Mouse (Mus musculus) macrophage (primary cell): Measurements from ENCODE around the gene Rpgrip1. TPM values are rescaled to one million over a fixed set of nuclear protein-coding genes. Genes with fewer than 3 reads are reported as not detected.

Experiments
- H3K27ac ChIP-seq: fragments of 350-480 bp; formaldehyde crosslinking; 2 replicates; pipeline ENCODE4 v1.9.0; 2021
- H3K36me3 ChIP-seq: fragments of 350-480 bp; formaldehyde crosslinking; 2 replicates; pipeline ENCODE4 v1.9.0; 2021; ENCODE audit errors: inconsistent target
- H3K4me3 ChIP-seq: fragments of 350-480 bp; formaldehyde crosslinking; 2 replicates; pipeline ENCODE4 v1.9.0; 2021; ENCODE audit errors: inconsistent target
- H3K79me2 ChIP-seq: fragments of 350-480 bp; formaldehyde crosslinking; 2 replicates; pipeline ENCODE4 v1.9.0; 2021; ENCODE audit errors: inconsistent target
- WGBS: methylation state at CpG from one replicate; pipeline ENCODE4 v1.1.7; 2026; ENCODE audit warnings: inconsistent platforms; ENCODE audit not compliant: missing documents; 5-methylcytosine and 5-hydroxymethylcytosine counted together
- polyA plus RNA-seq: library from polyadenylated mRNA; stranded (reverse); fragments of 250-400 nt; gene quantifications from 3 replicates; pipeline ENCODE4 v1.2.4, GENCODE M21; 2018; ENCODE audit warnings: inconsistent platforms

Rpgrip1 gene
- polyA plus RNA-seq, 1 experiment from 2014 or later = 2.3 TPM

DNA sequence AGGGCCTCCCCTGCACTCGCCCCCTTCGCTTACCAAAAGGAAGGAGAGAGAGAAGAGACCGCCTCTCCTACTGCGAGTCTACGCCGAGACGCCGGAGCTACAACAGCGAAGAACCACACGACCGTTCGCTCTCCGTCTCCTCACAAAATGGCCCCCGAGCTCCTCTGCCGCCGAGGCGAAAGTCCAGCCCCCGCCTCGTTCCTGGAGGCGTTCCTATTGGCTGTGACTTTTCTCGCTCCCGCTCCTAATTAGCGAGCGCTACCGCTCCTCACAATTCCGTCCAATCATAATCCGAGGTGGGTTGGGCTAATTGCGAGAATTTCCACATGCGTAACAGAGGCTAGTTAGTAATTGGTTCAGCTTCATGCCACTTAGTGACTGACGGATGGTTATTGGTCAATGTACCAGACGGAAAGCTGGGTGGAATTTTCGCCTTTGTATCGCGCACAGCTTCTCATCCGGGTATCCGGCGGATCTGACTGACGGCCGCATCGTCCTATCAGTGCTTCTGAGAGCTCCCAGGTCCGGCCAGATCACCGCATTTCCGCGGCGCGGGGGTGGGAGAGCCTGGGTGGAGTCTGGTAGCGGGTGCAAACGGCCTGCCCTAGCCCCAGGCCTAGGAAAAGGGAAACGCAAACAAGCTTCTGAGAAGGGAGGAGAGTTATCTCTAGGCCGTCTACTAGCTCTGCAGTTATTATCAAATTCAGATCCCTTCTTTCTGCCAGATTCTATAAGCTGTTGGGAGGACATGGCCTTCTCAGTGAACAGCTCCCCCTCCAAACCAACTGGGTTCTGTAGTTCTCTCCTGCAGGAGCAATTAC lies 6.4 kb upstream of the Rpgrip1 start, which contains the start of gene Hnrnpc:
Gene Hnrnpc (minus strand): TSS at position 173 of the 821 bp plus-strand sequence.
- H3K4me3 ChIP-seq = peak within 1 kb of the TSS; percentile 96
- 0% methylated on average over 50 of the region's 50 CpGs for WGBS
- peak within 1 kb of the TSS; percentile 83 for H3K27ac ChIP-seq
- peaks cover 48% of the 10 kb centered on the region for H3K79me2 ChIP-seq
- H3K36me3 ChIP-seq = no peaks in the 10 kb centered on the region

DNA sequence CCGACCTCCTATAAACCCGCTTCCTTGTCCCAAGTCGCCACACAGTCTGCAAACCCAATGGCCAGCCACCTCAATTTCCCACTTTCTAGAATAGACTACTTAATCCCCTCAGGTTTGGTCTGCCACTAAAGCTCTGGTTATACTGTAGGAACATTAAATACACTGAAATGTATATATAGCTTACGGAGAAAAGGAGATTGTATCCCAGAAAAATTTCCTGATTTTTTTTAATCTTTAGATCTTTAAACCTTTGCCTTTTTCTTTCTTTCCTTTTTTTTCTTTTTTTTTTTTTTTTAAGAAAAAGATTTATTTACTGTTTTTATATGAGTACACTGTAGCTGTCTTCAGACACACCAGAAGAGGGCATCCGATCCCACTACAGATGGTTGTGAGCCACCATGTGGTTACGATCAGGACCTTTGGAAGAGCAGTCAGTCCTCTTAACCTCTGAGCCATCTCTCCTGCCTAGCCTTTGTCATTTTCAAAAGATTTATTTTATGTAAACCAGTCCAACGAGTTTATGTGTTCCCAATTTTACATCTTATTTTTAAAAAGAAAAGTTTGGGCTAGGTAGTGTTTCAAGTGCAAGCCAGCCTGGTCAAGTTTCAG lies 5.7 kb upstream of the Rpgrip1 start:
- 50% methylated on average over 7 of the region's 7 CpGs for WGBS
- Histone ChIP-seq H3K27ac (peak overlapping the region; percentile 83), H3K4me3 (peak overlapping the region; percentile 25), H3K79me2 (peaks cover 41% of the 10 kb centered on the region), H3K36me3 (no peaks in the 10 kb centered on the region)

DNA sequence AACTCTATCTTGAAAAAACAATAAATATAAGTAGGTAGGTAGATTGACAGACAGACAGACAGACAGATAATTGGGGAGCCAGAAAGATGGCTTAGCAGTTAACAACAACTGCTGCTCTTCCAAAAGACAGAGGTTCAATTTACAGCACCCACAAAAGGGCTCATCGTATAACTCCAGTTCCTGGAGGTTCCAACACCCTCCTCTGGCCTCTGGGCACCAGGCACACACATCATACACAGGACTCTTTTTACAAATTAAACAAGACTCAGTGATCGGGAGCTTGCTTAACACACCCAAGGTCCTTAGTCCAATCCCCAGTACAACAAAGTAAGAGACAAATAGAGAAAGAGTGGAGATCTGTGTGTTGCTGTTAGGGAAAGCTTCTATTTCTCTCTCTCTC lies 5.2 kb upstream of the Rpgrip1 start:
- no peak overlapping the region for H3K4me3 ChIP-seq
- 88% methylated on average over 1 of the region's 2 CpGs for WGBS
- H3K27ac ChIP-seq = peak overlapping the region; percentile 83
- H3K79me2 ChIP-seq = peaks cover 36% of the 10 kb centered on the region
- H3K36me3 ChIP-seq = no peaks in the 10 kb centered on the region

DNA sequence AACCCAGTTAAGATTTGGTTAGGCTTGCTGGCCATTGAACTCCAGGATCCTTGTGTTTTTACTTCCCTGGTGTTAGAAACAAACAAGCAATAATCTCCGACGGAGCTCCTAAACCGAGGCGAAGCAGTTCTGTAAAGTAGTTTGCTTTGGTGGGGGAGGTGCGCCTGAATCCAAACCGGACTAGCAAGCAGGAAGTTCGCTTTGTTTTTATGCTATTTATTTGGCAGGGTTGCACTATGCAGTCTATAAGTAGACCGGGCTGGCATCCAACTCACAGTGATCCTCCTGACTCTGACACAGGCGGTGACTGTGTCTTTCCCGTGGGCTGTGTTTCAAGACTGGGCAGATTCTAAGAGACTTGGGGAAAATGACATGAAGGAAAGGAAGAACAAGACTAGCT lies 3.8 kb upstream of the Rpgrip1 start:
- Histone ChIP-seq H3K36me3 (no peaks in the 10 kb centered on the region), H3K79me2 (peaks cover 22% of the 10 kb centered on the region), H3K4me3 (no peak overlapping the region), H3K27ac (peak overlapping the region; percentile 83)
- under 1% methylated on average over 10 of the region's 10 CpGs for whole genome bisulfite sequencing

DNA sequence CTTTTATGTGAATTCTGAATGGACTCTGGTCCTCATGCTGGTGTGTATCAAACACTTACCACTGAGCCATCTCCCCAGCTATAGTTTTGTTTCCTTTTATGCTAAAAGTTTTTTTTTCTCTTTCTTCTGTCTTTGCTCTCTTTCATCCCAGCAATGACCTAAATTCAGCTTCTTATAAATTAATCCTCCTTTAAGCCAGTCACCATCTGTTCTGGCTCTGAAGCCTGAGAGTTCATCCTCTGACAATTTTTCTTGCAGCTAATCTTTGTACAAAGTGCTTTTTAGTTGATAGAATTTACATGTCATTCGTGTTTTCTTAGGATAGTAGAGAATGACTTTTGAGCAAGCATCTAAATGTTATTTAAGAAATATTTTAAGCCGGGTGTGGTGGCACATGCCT lies 2.5 kb upstream of the Rpgrip1 start:
- H3K4me3 ChIP-seq = no peak overlapping the region
- no peaks in the 10 kb centered on the region for H3K36me3 ChIP-seq
- 96% methylated on average over 2 of the region's 2 CpGs for WGBS
- peak overlapping the region; percentile 83 for H3K27ac ChIP-seq
- peaks cover 9% of the 10 kb centered on the region for H3K79me2 ChIP-seq

DNA sequence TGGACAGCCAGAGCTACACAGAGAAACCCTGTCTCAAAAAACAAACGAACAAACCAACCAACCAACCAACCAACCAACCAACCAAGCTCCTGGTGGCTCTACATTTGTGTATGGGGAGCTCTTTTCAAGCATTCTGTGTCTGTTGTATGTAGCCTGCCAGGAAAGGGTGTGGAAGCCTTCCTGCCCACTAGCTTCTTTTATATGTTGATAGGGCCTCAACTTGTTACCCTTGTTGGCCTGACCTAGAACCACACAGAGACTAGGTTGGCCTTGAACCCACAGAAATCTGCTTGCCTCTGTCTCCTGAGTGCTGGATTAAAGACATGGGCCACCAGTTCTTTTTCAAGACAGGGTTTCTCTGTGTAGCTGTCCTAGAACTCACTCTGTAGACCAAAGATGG lies 3.6 kb downstream of the Rpgrip1 start:
- no peak overlapping the region for H3K4me3 ChIP-seq
- WGBS = 92% methylated on average over 1 of the region's 1 CpGs
- no peaks in the 10 kb centered on the region for H3K79me2 ChIP-seq
- no peak overlapping the region for H3K27ac ChIP-seq
- no peaks in the 10 kb centered on the region for H3K36me3 ChIP-seq

DNA sequence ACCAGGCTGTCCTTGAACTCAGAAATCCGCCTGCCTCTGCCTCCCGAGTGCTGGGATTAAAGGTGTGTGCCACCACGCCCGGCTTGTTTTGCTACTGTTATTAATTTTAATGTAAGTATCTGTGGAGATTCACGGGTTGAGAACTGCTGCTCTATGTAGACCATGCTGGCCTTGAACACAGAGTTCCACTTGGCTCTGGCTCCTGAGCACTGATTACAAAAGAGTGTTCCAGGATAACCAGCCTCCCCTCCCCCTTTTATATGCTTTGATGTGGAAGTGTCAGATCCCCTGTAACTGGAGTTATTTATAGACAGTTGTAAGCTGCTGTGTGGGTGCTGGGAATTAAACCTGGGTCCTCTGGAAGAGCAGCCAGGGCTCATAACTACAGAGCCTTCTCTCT lies 6.7 kb downstream of the Rpgrip1 start:
- 100% methylated on average over 5 of the region's 5 CpGs for WGBS
- Histone ChIP-seq H3K27ac (no peak overlapping the region), H3K36me3 (no peaks in the 10 kb centered on the region), H3K4me3 (no peak overlapping the region), H3K79me2 (no peaks in the 10 kb centered on the region)

DNA sequence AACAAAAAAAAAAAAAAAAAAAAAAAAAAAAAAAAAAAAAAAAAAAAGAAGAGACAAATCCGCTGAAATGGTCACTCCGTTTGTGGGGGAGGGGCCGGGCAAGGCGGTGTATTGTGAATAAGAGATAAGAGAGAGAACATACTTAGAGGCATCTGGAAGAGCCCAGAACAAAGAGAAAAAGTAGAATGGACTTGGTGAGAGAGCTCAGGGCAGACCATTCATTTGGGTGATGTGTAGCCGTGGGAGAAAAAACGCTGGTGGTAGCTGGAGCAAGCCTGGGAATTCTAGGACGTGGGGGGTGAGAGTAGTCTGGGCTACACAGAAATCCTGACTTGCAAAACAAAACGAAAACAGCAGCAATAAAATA lies 7.9 kb downstream of the Rpgrip1 start:
- H3K36me3 ChIP-seq = no peaks in the 10 kb centered on the region
- peak overlapping the region; percentile 58; the same call in 1 of the 2 replicates for H3K27ac ChIP-seq
- H3K4me3 ChIP-seq = no peak overlapping the region
- WGBS = 86% methylated on average over 8 of the region's 8 CpGs
- no peaks in the 10 kb centered on the region for H3K79me2 ChIP-seq

DNA sequence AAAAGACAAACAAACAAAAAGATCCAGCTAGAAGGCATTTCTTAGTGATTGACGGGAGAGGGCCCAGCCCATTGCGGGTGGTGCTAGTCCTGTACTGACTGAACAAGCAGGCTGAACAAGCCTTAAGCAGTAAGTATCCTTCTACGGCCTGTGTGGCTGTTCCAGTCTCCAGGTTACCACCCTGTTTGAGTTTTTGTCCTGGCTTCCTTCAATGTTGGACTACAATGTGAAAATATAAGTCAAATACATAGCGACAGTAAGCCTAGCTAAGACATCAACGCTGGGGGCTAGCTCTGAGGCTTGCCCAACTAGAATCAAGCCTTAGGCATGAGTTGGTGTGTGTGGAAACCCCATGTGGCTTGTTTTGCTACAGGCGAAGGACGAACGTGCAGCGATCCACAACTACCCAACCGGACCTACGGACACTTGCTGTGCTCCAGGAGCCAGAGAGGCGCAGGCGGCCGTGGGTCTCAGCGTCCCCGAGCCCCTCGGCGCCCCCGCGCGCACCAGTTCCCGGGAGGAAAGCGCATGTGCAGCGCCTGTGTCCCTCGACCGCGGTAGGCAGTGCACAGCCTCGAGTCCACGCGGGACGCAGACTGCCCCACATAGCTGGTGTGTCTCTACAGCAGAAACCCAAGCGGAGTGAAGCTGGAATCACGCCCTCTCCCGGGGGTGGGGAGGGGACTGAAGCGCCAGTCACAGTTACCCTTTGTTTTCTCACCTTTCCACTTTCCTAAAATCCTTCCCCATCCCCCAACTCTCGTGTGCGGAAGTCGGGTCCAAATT lies 8.5 kb downstream of the Rpgrip1 start:
- Histone ChIP-seq H3K27ac (peak overlapping the region; percentile 58), H3K4me3 (peak overlapping the region; percentile 22)

DNA sequence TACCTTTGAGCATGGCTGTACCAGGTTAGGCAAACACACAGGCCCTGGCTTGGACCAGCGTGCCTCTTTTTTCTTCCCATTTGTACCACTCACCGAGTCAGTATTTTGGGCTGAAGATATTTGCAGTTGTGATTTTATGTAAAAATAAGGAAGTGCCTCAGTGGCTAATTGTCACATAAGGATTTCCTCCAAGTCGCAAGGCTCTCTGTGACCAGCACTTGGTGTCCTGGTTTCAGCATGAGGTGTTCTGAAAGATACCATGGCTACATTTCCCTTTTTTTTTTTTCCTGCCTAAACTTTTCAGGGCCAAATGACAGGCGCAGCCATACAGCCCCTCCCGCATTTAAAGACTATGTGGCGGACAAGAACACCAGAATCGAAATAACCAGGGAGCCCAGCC lies 9.7 kb downstream of the Rpgrip1 start:
- Histone ChIP-seq H3K27ac (peak overlapping the region; percentile 58), H3K4me3 (peak overlapping the region; percentile 22; the same call in 1 of the 2 replicates), H3K36me3 (no peaks in the 10 kb centered on the region), H3K79me2 (no peaks in the 10 kb centered on the region)
- WGBS = 5% methylated on average over 7 of the region's 7 CpGs

More for the DNA sequence above, 8.5 kb downstream of the Rpgrip1 start:
- Histone ChIP-seq H3K79me2 (no peaks in the 10 kb centered on the region), H3K36me3 (no peaks in the 10 kb centered on the region)
- WGBS = 8% methylated on average over 38 of the region's 38 CpGs

DNA sequence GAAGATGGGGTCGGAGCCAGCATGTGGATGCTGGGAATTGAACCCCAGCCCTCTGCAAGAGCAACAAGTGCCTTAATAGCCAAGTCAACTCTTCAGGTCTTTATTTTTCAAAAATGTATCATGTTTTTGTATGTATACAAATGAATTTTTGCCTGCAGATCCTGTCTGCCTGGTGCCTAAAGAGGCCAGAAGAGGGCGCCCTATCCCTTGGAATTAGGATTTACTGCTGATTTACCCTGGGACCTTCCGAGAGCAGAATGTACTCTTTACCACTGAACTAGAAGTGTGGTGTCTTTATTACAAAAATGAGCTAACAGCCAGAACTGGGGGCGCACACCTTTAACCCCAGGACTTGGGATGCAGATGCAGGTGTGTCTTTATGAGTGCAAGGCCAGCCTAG lies 13.4 kb downstream of the Rpgrip1 start:
- 29% methylated on average over 4 of the region's 4 CpGs for WGBS
- Histone ChIP-seq H3K79me2 (no peaks in the 10 kb centered on the region), H3K36me3 (no peaks in the 10 kb centered on the region), H3K27ac (no peak overlapping the region), H3K4me3 (no peak overlapping the region)

DNA sequence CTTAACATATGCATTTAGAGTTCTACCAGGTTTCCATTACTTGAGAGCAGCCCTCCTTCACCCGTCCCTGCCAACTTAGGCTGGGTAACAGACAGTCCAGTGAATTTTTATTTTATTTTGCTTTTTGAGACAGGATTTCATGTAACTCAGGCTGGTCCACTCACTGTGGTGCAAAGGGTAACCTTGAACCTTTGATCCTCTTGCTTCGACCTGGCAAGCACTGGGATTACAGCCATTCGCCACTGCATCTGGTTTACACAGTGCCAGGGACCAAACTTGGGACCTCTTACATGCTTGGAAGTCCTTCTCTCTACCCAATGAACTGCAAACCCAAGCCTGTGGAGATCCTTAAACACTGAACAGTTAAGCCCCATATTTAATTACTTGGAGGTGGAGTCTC lies 14.1 kb downstream of the Rpgrip1 start:
- no peak overlapping the region for H3K4me3 ChIP-seq
- no peaks in the 10 kb centered on the region for H3K36me3 ChIP-seq
- 95% methylated on average over 3 of the region's 3 CpGs for WGBS
- H3K79me2 ChIP-seq = no peaks in the 10 kb centered on the region
- no peak overlapping the region for H3K27ac ChIP-seq

DNA sequence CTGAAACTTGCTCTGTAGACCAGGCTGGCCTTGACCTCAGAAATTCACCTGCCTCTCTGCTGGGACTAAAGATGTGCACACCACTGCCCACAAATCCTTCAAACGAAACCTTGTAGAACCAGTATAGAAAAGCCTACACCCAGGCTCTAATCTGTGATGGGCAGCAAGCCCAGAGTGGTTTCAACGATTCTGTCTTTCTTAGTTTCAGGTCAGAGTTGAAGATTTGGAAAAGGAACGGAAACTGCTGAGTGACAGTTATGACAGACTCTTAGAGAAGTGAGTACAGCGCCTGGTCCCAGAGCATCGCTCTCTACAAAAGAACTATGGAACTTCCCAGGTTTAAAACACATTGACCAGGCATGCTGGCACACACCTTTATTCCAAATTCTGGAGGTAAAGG lies 23.1 kb downstream of the Rpgrip1 start:
- Histone ChIP-seq H3K36me3 (no peaks in the 10 kb centered on the region), H3K79me2 (no peaks in the 10 kb centered on the region), H3K27ac (no peak overlapping the region), H3K4me3 (no peak overlapping the region)
- WGBS = 6% methylated on average over 5 of the region's 5 CpGs

DNA sequence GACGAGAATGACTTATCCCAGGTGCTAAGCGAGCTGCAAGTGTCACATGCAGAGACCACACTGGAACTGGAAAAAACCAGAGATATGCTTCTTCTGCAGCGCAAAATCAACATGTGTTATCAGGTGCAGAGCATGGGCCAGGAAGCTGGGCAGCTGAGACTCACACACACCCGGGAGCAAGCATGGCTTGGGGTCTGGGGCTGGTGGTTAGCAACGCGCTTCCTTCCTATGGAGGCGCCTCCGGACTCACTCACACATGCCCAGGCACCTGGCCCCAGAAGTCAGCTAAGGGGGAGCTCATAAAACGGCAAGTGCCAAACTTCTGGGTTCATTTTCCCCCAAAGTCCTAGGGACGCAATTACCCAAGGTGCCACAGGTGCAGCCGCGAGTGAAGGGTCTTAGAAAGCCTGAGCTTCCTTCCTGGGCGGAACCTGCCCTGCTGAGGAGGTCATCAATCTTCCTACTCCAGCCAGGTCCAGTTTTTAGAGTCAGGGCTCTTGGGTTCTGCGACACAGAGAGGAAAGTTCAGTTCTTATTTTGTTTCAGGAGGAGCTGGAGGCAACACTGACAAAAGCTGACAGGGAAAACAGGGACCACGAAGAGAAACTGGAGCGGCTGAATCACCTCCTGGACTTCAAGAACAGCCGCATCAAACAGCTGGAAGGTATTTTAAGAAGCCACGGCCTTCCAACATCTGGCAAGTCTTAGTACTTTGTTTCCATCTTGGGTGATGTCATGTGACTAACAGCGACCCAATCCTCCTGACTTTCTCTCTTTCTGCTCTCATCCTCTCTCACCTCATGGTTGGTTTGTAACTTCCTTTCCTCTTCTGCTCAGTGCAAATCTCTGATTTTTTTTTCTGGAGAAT lies 30.3 kb downstream of the Rpgrip1 start:
- Histone ChIP-seq H3K79me2 (no peaks in the 10 kb centered on the region), H3K36me3 (no peaks in the 10 kb centered on the region), H3K27ac (0 out of 2 replicates have a peak overlapping the region, but pooled peaks have one; percentile 12), H3K4me3 (peak overlapping the region; percentile 25)
- 7% methylated on average over 17 of the region's 19 CpGs for WGBS
